Mouse (Mus musculus) forebrain, postnatal 0 days (tissue): ENCODE measurements around the gene Sox9. TPM values are rescaled to one million over a fixed set of nuclear protein-coding genes. Genes with fewer than 3 reads are reported as not detected.
A peak's percentile ranks its signal among the peaks of the same experiment; 100 is the strongest.

Source experiments
- ATAC-seq: fragments of 200-750 bp; cut with Nextera tagmentation; 2 replicates; pipeline ENCODE4 v1.8.0; 2017; ENCODE audit warnings: mild to moderate bottlenecking, moderate library complexity
- DNase-seq: peaks from one replicate; pipeline ENCODE4 v3.0.0-alpha.2; 2015
- H3K27ac ChIP-seq: fragments of 300-500 bp; sonication (generic); 2 replicates; pipeline ENCODE4 v1.5.1; 2014; ENCODE audit warnings: low read depth, mild to moderate bottlenecking, antibody characterized with exemption, low read length, moderate library complexity, mixed read lengths
- H3K27me3 ChIP-seq: fragments of 300-500 bp; sonication (generic); 2 replicates; pipeline ENCODE4 v1.6.1; 2014; ENCODE audit warnings: mild to moderate bottlenecking, low read length, mixed read lengths; ENCODE audit not compliant: insufficient read depth
- H3K36me3 ChIP-seq: fragments of 300-500 bp; sonication (generic); 2 replicates; pipeline ENCODE4 v1.6.1; 2014; ENCODE audit warnings: mild to moderate bottlenecking, moderate library complexity; ENCODE audit not compliant: insufficient read depth
- H3K4me1 ChIP-seq: fragments of 300-500 bp; sonication (generic); 2 replicates; pipeline ENCODE4 v1.6.1; 2014; ENCODE audit warnings: antibody characterized with exemption; ENCODE audit not compliant: insufficient read depth
- H3K4me2 ChIP-seq: fragments of 300-500 bp; sonication (generic); 2 replicates; pipeline ENCODE4 v1.6.1; 2014; ENCODE audit warnings: low read depth, mild to moderate bottlenecking, moderate library complexity
- H3K4me3 ChIP-seq: fragments of 300-500 bp; sonication (generic); 2 replicates; pipeline ENCODE4 v1.5.1; 2014; ENCODE audit warnings: low read depth, low read length, mixed read lengths
- H3K9ac ChIP-seq: fragments of 300-500 bp; sonication (generic); 2 replicates; pipeline ENCODE4 v1.6.1; 2014; ENCODE audit warnings: mild to moderate bottlenecking
- H3K9me3 ChIP-seq: fragments of 300-500 bp; sonication (generic); 2 replicates; pipeline ENCODE4 v1.6.1; 2016; ENCODE audit warnings: low read length
- CTCF ChIP-seq: sonication (generic); IDR thresholded peaks from 2 replicates; pipeline ENCODE4 v1.5.1; 2016; ENCODE audit warnings: antibody characterized with exemption, control low read depth, low read depth
- WGBS: fragments of 180-500 bp; shearing (Covaris S2); extraction: QIAGEN DNeasy Blood & Tissue Kit; methylation state at CpG from one replicate; pipeline ENCODE4 v1.1.7; 2014; 5-methylcytosine and 5-hydroxymethylcytosine counted together
- polyA plus RNA-seq: library from polyadenylated mRNA; unstranded; fragments of >200 nt; fragmentation: Nextera tagmentation; extraction: Ambion mirVana; gene quantifications from 2 replicates; pipeline ENCODE4 v1.2.1, GENCODE M21; 2015
- total RNA-seq: library from RNA; depleted of rRNA; stranded (reverse); fragments of >200 nt; gene quantifications from 2 replicates; pipeline ENCODE4 v1.2.3, GENCODE M21; 2014; rRNA removed

Gene Sox9
- total RNA-seq (5.8 and 6.1 TPM in 2 replicates), polyA plus RNA-seq (29.8 and 46.6 TPM in 2 replicates)

DNA sequence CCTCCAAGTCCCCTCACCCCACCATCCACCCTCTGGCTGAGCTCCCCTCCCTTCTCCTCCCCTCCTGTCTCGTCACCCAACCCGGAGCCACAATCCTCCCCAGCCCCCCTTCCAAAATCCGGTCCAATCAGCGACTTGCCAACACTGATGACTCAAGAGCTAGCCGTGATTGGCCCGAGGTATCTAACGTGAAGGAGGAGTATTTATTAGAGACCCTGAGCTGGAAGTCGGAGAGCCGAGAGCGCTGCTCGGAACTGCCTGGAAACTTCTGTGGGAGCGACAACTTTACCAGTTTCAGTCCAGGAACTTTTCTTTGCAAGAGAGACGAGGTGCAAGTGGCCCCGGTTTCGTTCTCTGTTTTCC is at the start of gene Sox9:
TSS of gene Sox9 (plus strand) at position 231 of the 363 bp plus-strand sequence.
- Histone ChIP-seq H3K4me3 (peak within 1 kb of the TSS; percentile 57), H3K27ac (peak within 1 kb of the TSS; percentile 77), H3K9me3 (no peaks in the 10 kb centered on the region), H3K4me1 (no peaks in the 10 kb centered on the region; the same call in 1 of the 2 replicates), H3K27me3 (no peaks in the 10 kb centered on the region; the same call in none of the 2 replicates), H3K9ac (peak within 1 kb of the TSS; percentile 55), H3K4me2 (peak within 1 kb of the TSS; percentile 94), H3K36me3 (no peaks in the 10 kb centered on the region)
- DNase-seq = peak; percentile 95
- under 1% methylated on average over 15 of the region's 15 CpGs for WGBS
- TF ChIP-seq CTCF = no peak
- peak; percentile 93 for ATAC-seq

DNA sequence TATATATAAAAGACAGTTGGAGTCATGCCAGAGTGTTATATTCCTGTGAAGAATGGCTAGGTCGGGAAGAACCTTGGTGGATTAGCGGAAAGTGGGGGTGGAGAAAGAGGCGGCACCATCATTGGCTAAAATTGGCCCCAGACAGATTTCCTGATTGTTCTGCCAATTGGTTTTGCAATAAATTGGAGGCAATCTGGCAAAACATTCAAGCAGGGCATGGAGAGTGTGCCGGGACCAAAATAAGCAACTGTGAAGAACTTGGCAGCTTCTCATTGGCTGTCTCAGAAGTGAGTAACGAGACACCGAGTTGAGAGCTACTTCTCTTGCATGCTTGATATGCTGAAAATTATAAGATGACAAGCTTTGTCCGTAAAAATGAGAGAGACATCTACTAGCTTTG is 49.6 kb upstream of the Sox9 start:
- ATAC-seq (no peak), DNase-seq (peak; percentile 33)
- Histone ChIP-seq H3K27me3 (no peaks in the 10 kb centered on the region), H3K4me3 (no peak overlapping the region), H3K27ac (no peak overlapping the region), H3K4me1 (no peaks in the 10 kb centered on the region), H3K9ac (no peak overlapping the region), H3K36me3 (no peaks in the 10 kb centered on the region), H3K4me2 (no peak overlapping the region), H3K9me3 (no peaks in the 10 kb centered on the region)
- no peak for TF ChIP-seq CTCF
- WGBS = 43% methylated on average over 7 of the region's 7 CpGs

DNA sequence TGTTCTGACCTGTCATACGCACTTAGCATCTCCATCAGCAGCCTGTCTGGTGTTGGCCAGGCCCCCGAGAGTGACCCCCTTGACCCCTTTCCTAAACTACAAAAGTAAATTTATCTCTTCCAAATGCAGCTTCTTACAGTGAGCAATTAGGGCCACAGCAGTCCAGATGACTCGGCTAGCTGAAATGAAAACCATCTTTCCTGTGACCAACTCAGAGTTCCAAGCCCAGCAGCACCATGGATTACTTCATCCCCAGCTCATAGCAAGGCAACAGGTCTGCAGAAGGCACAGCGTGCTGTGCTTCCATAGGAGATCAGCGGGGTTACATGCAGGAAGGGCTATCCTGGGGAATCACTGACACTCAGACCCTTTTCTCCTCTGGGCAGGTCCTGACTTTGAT is 45.0 kb upstream of the Sox9 start:
- H3K4me1 ChIP-seq = no peaks in the 10 kb centered on the region
- DNase-seq (no peak), ATAC-seq (no peak)
- H3K27ac ChIP-seq = no peak overlapping the region
- no peaks in the 10 kb centered on the region for H3K27me3 ChIP-seq
- WGBS = 87% methylated on average over 5 of the region's 5 CpGs
- TF ChIP-seq CTCF = no peak
- H3K9ac ChIP-seq = no peak overlapping the region
- no peak overlapping the region for H3K4me2 ChIP-seq
- no peaks in the 10 kb centered on the region for H3K9me3 ChIP-seq
- H3K4me3 ChIP-seq = no peak overlapping the region
- H3K36me3 ChIP-seq = no peaks in the 10 kb centered on the region

DNA sequence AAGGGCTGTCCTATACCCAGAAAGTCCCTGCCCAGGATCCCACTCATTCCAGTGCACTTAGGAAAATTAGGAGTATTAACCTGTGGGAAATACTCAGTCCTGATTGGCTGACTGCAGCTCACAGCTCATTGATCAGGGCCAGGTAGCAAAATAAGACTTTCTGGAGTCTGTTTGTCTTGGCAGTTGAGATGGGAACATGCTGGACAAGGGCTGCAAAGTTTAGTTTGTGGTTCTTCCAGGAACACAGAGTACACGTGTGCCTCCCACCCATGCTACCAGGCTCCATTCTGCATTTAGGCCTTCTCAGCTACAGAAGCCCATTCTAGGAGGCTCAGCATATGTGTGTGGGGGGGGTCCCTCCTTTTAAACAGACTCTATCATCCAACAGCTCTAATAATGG is 42.3 kb upstream of the Sox9 start:
- H3K9ac ChIP-seq = no peak overlapping the region
- no peak overlapping the region for H3K4me3 ChIP-seq
- no peak overlapping the region for H3K4me2 ChIP-seq
- H3K4me1 ChIP-seq = no peaks in the 10 kb centered on the region
- no peaks in the 10 kb centered on the region for H3K27me3 ChIP-seq
- no peak for TF ChIP-seq CTCF
- 88% methylated on average over 1 of the region's 1 CpGs for WGBS
- H3K36me3 ChIP-seq = no peaks in the 10 kb centered on the region
- DNase-seq = no peak
- ATAC-seq = no peak
- no peaks in the 10 kb centered on the region for H3K9me3 ChIP-seq
- H3K27ac ChIP-seq = no peak overlapping the region

DNA sequence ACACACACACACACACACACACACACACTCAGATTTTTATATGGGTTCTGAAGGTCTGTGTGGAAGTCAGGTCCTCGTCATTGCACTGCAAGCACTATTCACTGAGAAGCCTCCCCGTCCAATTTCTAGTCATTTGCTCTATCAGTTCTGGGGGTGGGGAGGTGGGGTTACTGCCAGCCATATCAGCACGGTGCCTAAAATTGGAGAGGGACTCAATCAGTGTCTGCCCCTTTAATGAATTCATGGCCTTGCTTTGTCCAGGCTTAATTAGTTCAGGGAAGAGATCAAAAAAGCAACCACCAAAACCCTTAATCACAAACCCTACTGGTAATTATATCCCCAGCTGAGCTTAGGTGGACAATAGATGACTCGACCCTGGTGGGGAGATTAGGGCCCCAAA is 25.5 kb upstream of the Sox9 start:
- TF ChIP-seq CTCF = no peak
- Histone ChIP-seq H3K27ac (no peak overlapping the region), H3K4me1 (no peaks in the 10 kb centered on the region), H3K9ac (no peak overlapping the region), H3K27me3 (no peaks in the 10 kb centered on the region), H3K4me2 (no peak overlapping the region), H3K36me3 (no peaks in the 10 kb centered on the region), H3K9me3 (no peaks in the 10 kb centered on the region), H3K4me3 (no peak overlapping the region)
- WGBS = 8% methylated on average over 4 of the region's 4 CpGs
- DNase-seq (no peak), ATAC-seq (no peak)

DNA sequence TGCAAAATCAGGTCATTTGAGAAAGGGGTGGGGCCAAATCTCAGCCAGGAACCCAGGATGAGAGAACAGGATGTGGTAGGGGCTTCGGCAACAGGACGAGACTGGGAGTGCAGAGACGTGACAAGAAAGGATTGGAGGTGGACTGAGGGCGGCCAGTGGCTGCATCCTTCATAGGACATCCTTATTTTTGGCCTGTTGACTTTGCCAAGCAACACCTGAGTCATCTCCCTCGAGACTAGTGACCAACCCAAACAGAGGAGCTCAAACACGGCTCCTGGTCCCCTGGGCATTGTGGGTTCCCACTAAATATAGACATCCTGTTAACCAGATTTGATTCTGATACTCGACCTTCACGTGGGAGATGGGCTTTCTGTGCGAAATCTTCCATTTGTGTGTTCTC is 24.0 kb upstream of the Sox9 start:
- no peak for DNase-seq
- Histone ChIP-seq H3K27me3 (no peaks in the 10 kb centered on the region), H3K4me3 (no peak overlapping the region), H3K9ac (no peak overlapping the region), H3K9me3 (no peaks in the 10 kb centered on the region), H3K4me2 (no peak overlapping the region), H3K27ac (no peak overlapping the region), H3K36me3 (no peaks in the 10 kb centered on the region), H3K4me1 (no peaks in the 10 kb centered on the region)
- no peak for TF ChIP-seq CTCF
- WGBS = 82% methylated on average over 9 of the region's 9 CpGs
- no peak for ATAC-seq

DNA sequence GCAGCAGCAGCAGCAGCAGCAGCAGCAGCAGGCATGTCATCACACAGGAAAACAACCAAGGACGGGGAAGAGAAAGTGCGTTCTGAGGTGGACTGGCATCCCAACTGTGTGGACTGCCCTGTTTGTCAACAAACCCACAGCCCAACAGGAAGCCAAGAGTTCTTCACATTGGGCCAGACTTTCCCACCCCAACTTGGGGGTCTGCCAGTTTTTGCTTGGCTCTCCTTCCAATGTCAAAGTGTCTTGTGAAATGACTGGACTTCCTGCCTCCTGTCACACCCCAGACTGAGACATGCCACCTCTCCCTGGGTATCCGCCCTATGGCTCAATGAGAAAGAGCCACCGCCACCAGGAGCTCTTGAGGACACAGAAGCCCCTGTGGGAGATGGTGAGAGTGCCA is 15.1 kb upstream of the Sox9 start:
- ATAC-seq (no peak), DNase-seq (no peak)
- no peaks in the 10 kb centered on the region for H3K36me3 ChIP-seq
- no peak overlapping the region for H3K4me2 ChIP-seq
- no peak for TF ChIP-seq CTCF
- H3K27ac ChIP-seq = no peak overlapping the region
- H3K4me1 ChIP-seq = no peaks in the 10 kb centered on the region
- no peak overlapping the region for H3K4me3 ChIP-seq
- H3K9me3 ChIP-seq = no peaks in the 10 kb centered on the region
- 88% methylated on average over 4 of the region's 4 CpGs for WGBS
- no peak overlapping the region for H3K9ac ChIP-seq
- H3K27me3 ChIP-seq = no peaks in the 10 kb centered on the region
